Mouse (Mus musculus): Measurements from ENCODE around the gene Tnrc6b. TPM values are rescaled to one million over a fixed set of nuclear protein-coding genes. Genes with fewer than 3 reads are reported as not detected.

Gene Tnrc6b
- polyA plus RNA-seq, 1 experiment, result 40.0 TPM

- TF ChIP-seq CTCF (IDR thresholded peaks at IDR 0.05; ENCODE audit: low read depth, low read length) (no peak), EP300 (IDR thresholded peaks at IDR 0.05; ENCODE audit: insufficient read depth, low read depth, low read length) (no peak), POLR2A (IDR thresholded peaks at IDR 0.05; ENCODE audit: insufficient read depth, low read length) (no peak)
- no peak overlapping the region for H3K27ac ChIP-seq (ENCODE audit: insufficient read depth, low read length)
- no peaks in the 10 kb centered on the region for H3K36me3 ChIP-seq (ENCODE audit: control insufficient read depth, insufficient read depth, low read length, poor library complexity, severe bottlenecking)
- H3K4me1 ChIP-seq (ENCODE audit: control insufficient read depth, insufficient read depth, low read length), result no peaks in the 10 kb centered on the region
- H3K9me3 ChIP-seq (replicated peaks; ENCODE audit: control insufficient read depth, insufficient read depth, low read length, poor library complexity, severe bottlenecking), result no peaks in the 10 kb centered on the region
- H3K9ac ChIP-seq (ENCODE audit: low read depth, poor library complexity, severe bottlenecking), result no peak overlapping the region
- no peaks in the 10 kb centered on the region for H3K27me3 ChIP-seq (ENCODE audit: control insufficient read depth, insufficient read depth, low read length, poor library complexity, severe bottlenecking)
- no peak overlapping the region for H3K4me3 ChIP-seq (ENCODE audit: low read depth, low read length)
Observed at GRCm38 (mm10) chr15:80748979-80749378, 37.9 kb downstream of the Tnrc6b start.

DNA sequence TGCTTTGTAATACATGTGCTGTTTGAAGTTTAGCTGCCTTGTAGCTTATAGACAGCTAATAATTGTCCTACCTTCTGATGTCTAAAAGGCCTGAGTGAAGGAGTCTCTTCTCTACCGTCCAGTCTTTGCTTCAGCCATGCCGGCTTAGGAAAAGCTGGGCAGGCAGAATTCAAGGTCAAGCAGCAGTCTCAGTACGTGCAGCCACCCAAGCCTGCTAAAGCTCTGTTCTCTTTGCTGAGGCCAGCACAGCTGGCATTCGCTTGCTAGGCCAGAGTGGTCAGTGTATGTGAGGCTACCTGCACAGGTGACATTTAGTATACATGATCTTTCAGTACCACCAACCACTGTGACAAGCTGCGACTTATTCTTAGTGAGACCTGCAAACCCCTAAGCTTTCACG lies 42.2 kb downstream of the Tnrc6b start:
- Histone ChIP-seq H3K4me1 (ENCODE audit: control insufficient read depth, insufficient read depth, low read length) (no peaks in the 10 kb centered on the region), H3K27me3 (ENCODE audit: control insufficient read depth, insufficient read depth, low read length, poor library complexity, severe bottlenecking) (no peaks in the 10 kb centered on the region), H3K27ac (ENCODE audit: insufficient read depth, low read length) (no peak overlapping the region), H3K9ac (ENCODE audit: low read depth, poor library complexity, severe bottlenecking) (no peak overlapping the region), H3K9me3 (replicated peaks; ENCODE audit: control insufficient read depth, insufficient read depth, low read length, poor library complexity, severe bottlenecking) (no peaks in the 10 kb centered on the region), H3K4me3 (ENCODE audit: low read depth, low read length) (no peak overlapping the region), H3K36me3 (ENCODE audit: control insufficient read depth, insufficient read depth, low read length, poor library complexity, severe bottlenecking) (no peaks in the 10 kb centered on the region)
- TF ChIP-seq POLR2A (IDR thresholded peaks at IDR 0.05; ENCODE audit: insufficient read depth, low read length) (no peak), EP300 (IDR thresholded peaks at IDR 0.05; ENCODE audit: insufficient read depth, low read depth, low read length) (no peak), CTCF (IDR thresholded peaks at IDR 0.05; ENCODE audit: low read depth, low read length) (no peak)

- no peaks in the 10 kb centered on the region for H3K4me1 ChIP-seq (ENCODE audit: control insufficient read depth, insufficient read depth, low read length)
- H3K36me3 ChIP-seq (ENCODE audit: control insufficient read depth, insufficient read depth, low read length, poor library complexity, severe bottlenecking), result no peaks in the 10 kb centered on the region
- TF ChIP-seq POLR2A (IDR thresholded peaks at IDR 0.05; ENCODE audit: insufficient read depth, low read length) (no peak), CTCF (IDR thresholded peaks at IDR 0.05; ENCODE audit: low read depth, low read length) (no peak), EP300 (IDR thresholded peaks at IDR 0.05; ENCODE audit: insufficient read depth, low read depth, low read length) (no peak)
- H3K4me3 ChIP-seq (ENCODE audit: low read depth, low read length), result no peak overlapping the region
- no peaks in the 10 kb centered on the region for H3K27me3 ChIP-seq (ENCODE audit: control insufficient read depth, insufficient read depth, low read length, poor library complexity, severe bottlenecking)
- no peak overlapping the region for H3K9ac ChIP-seq (ENCODE audit: low read depth, poor library complexity, severe bottlenecking)
- H3K27ac ChIP-seq (ENCODE audit: insufficient read depth, low read length), result no peak overlapping the region
- H3K9me3 ChIP-seq (replicated peaks; ENCODE audit: control insufficient read depth, insufficient read depth, low read length, poor library complexity, severe bottlenecking), result no peaks in the 10 kb centered on the region
Observed at GRCm38 (mm10) chr15:80754103-80754502, 43.0 kb downstream of the Tnrc6b start.

DNA sequence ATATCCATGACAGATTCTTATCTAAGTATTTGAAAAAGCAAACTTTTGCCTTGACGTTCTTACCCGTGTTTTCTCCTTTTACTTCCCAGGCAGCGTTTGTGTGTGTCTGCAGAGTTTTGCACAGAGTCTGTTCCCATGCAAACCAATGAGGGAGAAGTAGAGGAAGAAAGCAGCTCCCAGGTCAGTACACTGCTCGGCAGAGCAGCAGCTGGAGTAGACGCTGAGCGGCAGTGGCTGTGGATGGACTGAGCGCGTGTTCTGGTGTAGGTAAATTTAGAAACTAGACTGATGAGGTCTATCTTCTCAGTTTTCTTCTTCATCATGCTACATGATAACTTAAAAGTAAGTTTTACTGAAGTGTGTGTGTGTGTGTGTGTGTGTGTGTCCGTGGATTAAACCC lies 48.3 kb downstream of the Tnrc6b start:
- no peaks in the 10 kb centered on the region for H3K9me3 ChIP-seq (replicated peaks; ENCODE audit: control insufficient read depth, insufficient read depth, low read length, poor library complexity, severe bottlenecking)
- no peak overlapping the region for H3K27ac ChIP-seq (ENCODE audit: insufficient read depth, low read length)
- H3K36me3 ChIP-seq (ENCODE audit: control insufficient read depth, insufficient read depth, low read length, poor library complexity, severe bottlenecking), result no peaks in the 10 kb centered on the region
- no peaks in the 10 kb centered on the region for H3K4me1 ChIP-seq (ENCODE audit: control insufficient read depth, insufficient read depth, low read length)
- H3K4me3 ChIP-seq (ENCODE audit: low read depth, low read length), result no peak overlapping the region
- no peaks in the 10 kb centered on the region; the same call in 1 of the 2 replicates for H3K27me3 ChIP-seq (ENCODE audit: control insufficient read depth, insufficient read depth, low read length, poor library complexity, severe bottlenecking)
- TF ChIP-seq EP300 (IDR thresholded peaks at IDR 0.05; ENCODE audit: insufficient read depth, low read depth, low read length) (no peak), CTCF (IDR thresholded peaks at IDR 0.05; ENCODE audit: low read depth, low read length) (no peak), POLR2A (IDR thresholded peaks at IDR 0.05; ENCODE audit: insufficient read depth, low read length) (no peak)
- H3K9ac ChIP-seq (ENCODE audit: low read depth, poor library complexity, severe bottlenecking), result no peak overlapping the region

DNA sequence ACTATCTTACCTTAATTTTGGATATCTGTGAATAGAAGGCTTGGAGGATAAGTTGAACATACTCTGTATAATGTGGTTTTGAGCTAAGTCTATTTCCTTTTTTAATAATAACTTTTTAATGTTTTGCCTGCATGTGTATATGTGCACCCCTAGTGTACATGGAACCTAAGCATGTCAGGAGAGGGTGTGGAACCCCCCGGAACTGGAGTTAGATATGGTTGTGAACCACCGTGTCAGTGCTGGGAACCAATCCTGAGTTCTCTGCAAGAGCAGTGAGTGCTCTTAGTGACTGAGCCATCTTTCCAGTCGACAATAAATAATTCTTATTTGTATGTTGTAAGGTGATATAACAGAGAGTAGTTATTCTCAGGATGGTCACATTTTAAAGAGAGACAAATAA lies 49.4 kb downstream of the Tnrc6b start:
- H3K9ac ChIP-seq (ENCODE audit: low read depth, poor library complexity, severe bottlenecking), result no peak overlapping the region
- TF ChIP-seq CTCF (IDR thresholded peaks at IDR 0.05; ENCODE audit: low read depth, low read length) (no peak), POLR2A (IDR thresholded peaks at IDR 0.05; ENCODE audit: insufficient read depth, low read length) (no peak), EP300 (IDR thresholded peaks at IDR 0.05; ENCODE audit: insufficient read depth, low read depth, low read length) (no peak)
- no peaks in the 10 kb centered on the region for H3K36me3 ChIP-seq (ENCODE audit: control insufficient read depth, insufficient read depth, low read length, poor library complexity, severe bottlenecking)
- no peak overlapping the region for H3K27ac ChIP-seq (ENCODE audit: insufficient read depth, low read length)
- no peaks in the 10 kb centered on the region for H3K4me1 ChIP-seq (ENCODE audit: control insufficient read depth, insufficient read depth, low read length)
- no peaks in the 10 kb centered on the region; the same call in 1 of the 2 replicates for H3K27me3 ChIP-seq (ENCODE audit: control insufficient read depth, insufficient read depth, low read length, poor library complexity, severe bottlenecking)
- H3K4me3 ChIP-seq (ENCODE audit: low read depth, low read length), result no peak overlapping the region
- no peaks in the 10 kb centered on the region for H3K9me3 ChIP-seq (replicated peaks; ENCODE audit: control insufficient read depth, insufficient read depth, low read length, poor library complexity, severe bottlenecking)

GRCm38 (mm10) chr15:80760935-80761334 lies 49.8 kb downstream of the Tnrc6b start:
- Histone ChIP-seq H3K36me3 (ENCODE audit: control insufficient read depth, insufficient read depth, low read length, poor library complexity, severe bottlenecking) (no peaks in the 10 kb centered on the region), H3K9ac (ENCODE audit: low read depth, poor library complexity, severe bottlenecking) (no peak overlapping the region), H3K4me3 (ENCODE audit: low read depth, low read length) (no peak overlapping the region), H3K27me3 (ENCODE audit: control insufficient read depth, insufficient read depth, low read length, poor library complexity, severe bottlenecking) (no peaks in the 10 kb centered on the region; the same call in 1 of the 2 replicates), H3K27ac (ENCODE audit: insufficient read depth, low read length) (no peak overlapping the region), H3K9me3 (replicated peaks; ENCODE audit: control insufficient read depth, insufficient read depth, low read length, poor library complexity, severe bottlenecking) (no peaks in the 10 kb centered on the region), H3K4me1 (ENCODE audit: control insufficient read depth, insufficient read depth, low read length) (no peaks in the 10 kb centered on the region)
- TF ChIP-seq EP300 (IDR thresholded peaks at IDR 0.05; ENCODE audit: insufficient read depth, low read depth, low read length), result no peak
- TF ChIP-seq CTCF (IDR thresholded peaks at IDR 0.05; ENCODE audit: low read depth, low read length), result no peak
- TF ChIP-seq POLR2A (IDR thresholded peaks at IDR 0.05; ENCODE audit: insufficient read depth, low read length), result no peak

Measured in ES-Bruce4 (cell line).